Mouse (Mus musculus) small intestine, adult 2 months (tissue): ENCODE measurements around the gene Doc2b. TPM values are rescaled to one million over a fixed set of nuclear protein-coding genes. Genes with fewer than 3 reads are reported as not detected.

Experiments used
- H3K27ac ChIP-seq: fragments of 200-500 bp; 2 replicates; pipeline ENCODE4 v1.5.1; 2012; ENCODE audit warnings: low read depth, low read length, control low read depth, inconsistent platforms; ENCODE audit not compliant: insufficient read depth
- H3K27me3 ChIP-seq: fragments of 200-500 bp; 2 replicates; pipeline ENCODE4 v1.6.1; 2012; ENCODE audit warnings: mild to moderate bottlenecking, moderate library complexity, low read length, inconsistent platforms; ENCODE audit not compliant: control insufficient read depth, insufficient read depth
- H3K36me3 ChIP-seq: fragments of 200-500 bp; 2 replicates; pipeline ENCODE4 v1.6.1; 2012; ENCODE audit warnings: mild to moderate bottlenecking, low read length, control low read depth, inconsistent platforms; ENCODE audit not compliant: control insufficient read depth, insufficient read depth
- H3K4me1 ChIP-seq: fragments of 200-500 bp; 2 replicates; pipeline ENCODE4 v1.6.1; 2012; ENCODE audit warnings: low read length, inconsistent platforms, mixed read lengths; ENCODE audit not compliant: control insufficient read depth, insufficient read depth, insufficient read length
- H3K4me3 ChIP-seq: fragments of 200-500 bp; 2 replicates; pipeline ENCODE4 v1.5.1; 2012; ENCODE audit warnings: low read depth, mild to moderate bottlenecking, control low read depth, inconsistent platforms, low read length, moderate library complexity
- CTCF ChIP-seq: fragments of 200-500 bp; IDR thresholded peaks from 2 replicates; pipeline ENCODE4 v1.5.1; 2012; ENCODE audit warnings: low read depth, mild to moderate bottlenecking, control low read depth, inconsistent platforms, low read length, moderate library complexity, mixed read lengths; ENCODE audit not compliant: insufficient replicate concordance, insufficient read length; ENCODE audit errors: extremely low read depth
- POLR2A ChIP-seq: fragments of 200-500 bp; IDR thresholded peaks from 2 replicates; pipeline ENCODE4 v1.6.1; 2012; ENCODE audit warnings: low read depth, mild to moderate bottlenecking, control low read depth, inconsistent platforms, low read length, moderate library complexity
- WGBS: fragments of 180-500 bp; shearing (Covaris S2); methylation state at CpG from one replicate; pipeline ENCODE4 v1.1.7; 2018; 5-methylcytosine and 5-hydroxymethylcytosine counted together
- polyA plus RNA-seq: library from polyadenylated mRNA; depleted of rRNA; stranded (reverse); fragments of >200 nt; gene quantifications from 2 replicates; pipeline ENCODE4 v1.2.3, GENCODE M21; 2012

Doc2b gene
- polyA plus RNA-seq, 1 experiment, result 0.27 TPM

- Histone ChIP-seq H3K27ac (no peak overlapping the region), H3K4me1 (peaks cover 12% of the 10 kb centered on the region), H3K36me3 (no peaks in the 10 kb centered on the region), H3K27me3 (no peaks in the 10 kb centered on the region), H3K4me3 (no peak overlapping the region)
- WGBS, result 64% methylated on average over 5 of the region's 5 CpGs
- TF ChIP-seq CTCF (no peak), POLR2A (no peak)
Measured at GRCm38 (mm10) chr11:75807486-75807885, 11.6 kb upstream of the Doc2b start.

DNA sequence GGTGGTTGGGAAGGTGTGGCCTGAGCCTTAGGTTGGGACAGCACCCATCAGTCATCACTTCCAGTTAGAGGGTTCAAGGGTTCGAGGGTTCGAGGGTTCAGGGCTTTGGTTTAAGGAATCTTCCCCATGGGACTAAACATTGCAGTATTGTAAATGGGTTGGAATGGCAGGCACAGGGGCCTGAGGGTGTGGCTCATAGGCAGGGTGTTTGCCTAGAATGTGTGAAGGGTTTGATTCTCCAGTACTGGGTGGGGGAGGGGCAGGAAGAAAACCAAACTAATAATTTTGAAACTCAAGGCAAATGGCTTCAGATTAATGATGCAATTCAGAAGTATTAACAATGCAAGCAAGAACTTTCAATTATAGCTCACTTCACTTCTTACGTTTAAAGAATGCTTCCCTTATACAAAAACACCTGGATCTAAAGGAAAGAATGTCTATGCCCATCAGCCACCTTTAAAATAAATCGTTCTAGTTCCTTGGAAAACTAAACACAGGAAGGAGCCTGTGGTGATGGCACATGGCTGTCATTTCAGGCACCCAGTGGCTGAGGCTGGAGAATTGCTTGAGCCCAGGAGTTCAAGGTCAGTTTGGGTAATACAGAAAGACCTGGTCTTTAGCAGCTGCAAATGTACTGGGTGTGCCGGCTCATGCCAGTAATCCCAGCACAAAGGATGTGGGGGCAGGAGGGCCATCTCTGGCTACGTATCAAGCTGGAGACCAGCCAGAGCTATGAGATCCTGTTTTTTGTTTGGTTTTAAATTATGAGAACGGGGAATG lies 6.1 kb upstream of the Doc2b start:
- Histone ChIP-seq H3K27ac (no peak overlapping the region), H3K4me3 (no peak overlapping the region), H3K36me3 (no peaks in the 10 kb centered on the region), H3K4me1 (no peaks in the 10 kb centered on the region), H3K27me3 (no peaks in the 10 kb centered on the region)
- WGBS, result 83% methylated on average over 7 of the region's 7 CpGs
- TF ChIP-seq POLR2A, result no peak
- no peak for TF ChIP-seq CTCF

DNA sequence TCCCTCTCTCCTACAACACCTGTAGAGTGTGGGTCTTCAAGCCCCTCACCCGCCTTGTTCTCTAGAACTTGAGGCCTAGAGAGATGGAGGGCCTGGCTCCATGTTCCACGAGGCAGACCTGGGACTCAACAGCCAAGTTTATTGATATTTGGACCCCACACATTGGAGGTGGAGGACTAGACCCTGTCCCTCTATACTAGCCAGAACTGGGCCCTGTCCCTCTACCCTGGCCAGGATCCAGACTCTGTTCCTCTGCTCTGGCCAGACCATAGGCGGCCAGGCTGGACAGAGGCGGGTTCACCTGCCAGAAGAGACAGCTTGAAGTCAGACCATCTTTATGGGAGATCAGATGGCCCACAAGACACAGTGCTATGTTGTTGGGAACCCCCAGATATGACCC lies 5.5 kb upstream of the Doc2b start:
- Histone ChIP-seq H3K4me1 (no peaks in the 10 kb centered on the region), H3K27ac (no peak overlapping the region), H3K27me3 (peaks cover 5% of the 10 kb centered on the region; the same call in 1 of the 2 replicates), H3K36me3 (no peaks in the 10 kb centered on the region), H3K4me3 (no peak overlapping the region)
- TF ChIP-seq CTCF, result no peak
- TF ChIP-seq POLR2A, result no peak
- 82% methylated on average over 4 of the region's 4 CpGs for WGBS

DNA sequence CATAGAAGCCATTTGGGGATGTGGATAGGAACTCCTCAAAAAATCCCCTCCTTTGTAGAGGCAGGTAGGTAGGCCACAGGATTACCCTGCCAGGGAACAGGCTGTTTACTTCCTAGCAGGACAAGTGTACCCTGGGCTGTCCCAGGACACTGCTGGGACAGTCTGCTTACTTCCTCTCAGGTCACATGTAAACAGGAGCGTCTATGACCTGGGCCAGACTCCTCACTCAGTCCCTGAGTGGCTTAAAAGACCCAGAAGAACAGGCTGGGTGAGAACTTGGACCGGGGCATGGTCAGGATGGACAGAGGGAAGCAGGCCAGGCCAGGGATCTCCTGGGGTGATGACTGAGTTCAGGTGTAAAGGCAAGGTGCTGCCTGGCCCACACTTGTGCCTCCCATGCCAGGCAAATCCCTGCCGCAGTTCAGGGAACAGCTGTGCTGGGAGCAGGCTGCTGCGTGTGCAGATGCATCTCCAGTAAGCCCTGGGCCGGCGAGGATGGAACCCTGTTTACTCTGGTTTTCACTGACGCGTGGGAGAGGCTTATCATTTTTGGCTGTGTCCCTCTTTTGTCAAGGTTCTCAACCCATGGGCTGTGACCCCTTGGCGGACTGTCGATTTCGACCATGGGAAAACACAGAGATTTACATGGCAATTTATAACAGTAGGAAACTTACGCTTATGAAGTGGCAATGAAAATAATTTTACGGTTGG lies 842 bp upstream of the Doc2b start:
- WGBS, result 77% methylated on average over 13 of the region's 13 CpGs
- no peaks in the 10 kb centered on the region for H3K4me1 ChIP-seq
- no peaks in the 10 kb centered on the region for H3K36me3 ChIP-seq
- H3K27ac ChIP-seq, result no peak overlapping the region
- TF ChIP-seq CTCF (no peak), POLR2A (no peak)
- H3K27me3 ChIP-seq, result peaks cover 29% of the 10 kb centered on the region
- no peak overlapping the region for H3K4me3 ChIP-seq

GRCm38 (mm10) chr11:75795321-75795636 lies 570 bp downstream of the Doc2b start:
- Histone ChIP-seq H3K4me3 (peak overlapping the region; percentile 50), H3K4me1 (no peaks in the 10 kb centered on the region), H3K27me3 (peaks cover 29% of the 10 kb centered on the region), H3K36me3 (no peaks in the 10 kb centered on the region), H3K27ac (no peak overlapping the region)
- no peak for TF ChIP-seq CTCF
- no peak for TF ChIP-seq POLR2A
- 3% methylated on average over 42 of the region's 42 CpGs for WGBS

GRCm38 (mm10) chr11:75794602-75795320 lies 1.1 kb downstream of the Doc2b start:
- Histone ChIP-seq H3K27me3 (peaks cover 29% of the 10 kb centered on the region), H3K4me1 (no peaks in the 10 kb centered on the region), H3K27ac (no peak overlapping the region), H3K4me3 (peak overlapping the region; percentile 50), H3K36me3 (no peaks in the 10 kb centered on the region)
- WGBS, result 17% methylated on average over 45 of the region's 45 CpGs
- TF ChIP-seq POLR2A, result no peak
- TF ChIP-seq CTCF, result no peak

DNA sequence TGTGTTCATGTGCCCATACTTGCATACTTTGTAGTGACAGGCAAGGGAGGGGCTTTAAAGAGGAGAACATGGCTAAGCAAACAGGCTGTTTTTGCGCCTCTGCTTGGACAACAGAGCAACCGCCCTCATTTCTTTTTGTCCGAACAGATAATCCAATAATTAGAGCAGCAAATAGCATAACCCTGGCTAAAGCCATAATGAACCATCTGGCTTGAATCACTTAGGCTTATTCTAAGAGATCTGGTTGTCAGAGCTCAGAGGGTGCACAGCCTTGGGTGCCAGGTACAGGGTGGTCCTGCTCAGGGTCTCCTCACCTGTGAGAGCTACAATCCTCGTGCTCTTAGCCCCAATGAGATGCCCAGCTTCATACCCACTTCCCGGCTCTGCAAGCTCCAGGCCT lies 2.5 kb downstream of the Doc2b start:
- Histone ChIP-seq H3K27ac (no peak overlapping the region), H3K36me3 (no peaks in the 10 kb centered on the region), H3K4me3 (no peak overlapping the region), H3K4me1 (no peaks in the 10 kb centered on the region), H3K27me3 (peaks cover 29% of the 10 kb centered on the region)
- TF ChIP-seq POLR2A (no peak), CTCF (no peak)
- 89% methylated on average over 5 of the region's 5 CpGs for WGBS
